Mouse (Mus musculus): ENCODE measurements around the gene Iqschfp.

- no peak for TF ChIP-seq CTCF (IDR thresholded peaks at IDR 0.05; ENCODE audit: borderline replicate concordance, control insufficient read depth, extremely low read depth, insufficient read depth, low read length, poor library complexity)
- no peak for TF ChIP-seq POLR2A (IDR thresholded peaks at IDR 0.05; ENCODE audit: control insufficient read depth, extremely low read depth, insufficient read depth, low read length, poor library complexity)
Measured at GRCm38 (mm10) chr3:68282844-68283594, 391.0 kb downstream of the Iqschfp start.

All from thymus, adult 2 months (tissue).